Mouse (Mus musculus) brain, embryonic 14.5 days (tissue): ENCODE measurements at regions not wholly inside any gene's neighbourhood (a gene's known extent, or its start where the extent isn't known, plus 50 kb on each side); places are given as distances from the start of the nearest gene placed in this dataset.

Experiments used
- CTCF ChIP-seq: fragments of 200-500 bp; IDR thresholded peaks from 2 replicates; pipeline ENCODE4 v1.5.1; 2012; ENCODE audit warnings: inconsistent platforms, mild to moderate bottlenecking, moderate library complexity, borderline replicate concordance; ENCODE audit not compliant: insufficient read depth, insufficient read length; ENCODE audit errors: extremely low read depth
- POLR2A ChIP-seq: fragments of 200-500 bp; IDR thresholded peaks from 2 replicates; pipeline ENCODE4 v1.6.1; 2012; ENCODE audit warnings: mild to moderate bottlenecking, inconsistent platforms, borderline replicate concordance; ENCODE audit not compliant: poor library complexity, insufficient read depth, insufficient read length, severe bottlenecking; ENCODE audit errors: extremely low read depth

DNA sequence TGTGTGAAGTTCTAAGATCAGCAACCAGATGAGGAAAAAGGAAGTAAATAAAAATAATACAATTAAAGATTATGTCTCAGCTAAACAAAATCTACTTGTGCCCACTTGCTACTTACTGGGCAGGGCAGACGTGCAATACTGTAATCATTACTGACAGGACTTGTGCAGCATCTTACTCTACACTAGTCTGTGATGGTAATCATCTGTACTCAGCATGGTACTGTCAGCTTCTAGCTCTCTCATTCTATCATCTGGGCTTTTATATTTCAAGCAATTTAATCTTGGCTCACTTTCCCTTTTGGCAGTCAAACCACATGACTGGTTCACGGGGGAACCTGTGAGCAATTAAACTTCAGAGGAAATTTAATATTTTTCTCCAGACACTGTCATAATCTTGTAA lies 167.5 kb downstream of the Arl6ip6 start:
- TF ChIP-seq CTCF (no peak), POLR2A (no peak)
